In genomic region chr9:122531806-122532205, GRCm38 (mm10) we compare ENCODE assay signal across 17 mouse cellular contexts.
DNase-seq lines count a peak whose midpoint lies in the region; ATAC-seq lines count a peak whose summit lies in the region.
"Had no signal": no experiment of that assay in that cellular context is flagged by ENCODE, and none has a peak within 500 bp of the region (broad histone marks: within the 10 kb centered on the region; RNA-seq: fewer than 3 reads in every experiment).

No protein-coding gene starts in this region.

- DNase-seq in heart, adult 11 months: peak; percentile 45
- DNase-seq in heart, postnatal 25 days (ENCODE audit: low spot score): no peak
- DNase-seq in testis, postnatal 10 days (ENCODE audit: low spot score): peak; percentile 7
- DNase-seq in testis, postnatal 14 days (ENCODE audit: low spot score): no peak
- DNase-seq in cerebellum, postnatal 25 days: peak; percentile 33 to 53
- DNase-seq in T-cell, adult 2 months (ENCODE audit: low spot score): no peak
- DNase-seq: adrenal gland, adult 2 months; heart, postnatal 10 days; kidney, adult 9 months; kidney, postnatal 14 days; lung, adult 18-20 months; lung, postnatal 10 days had no signal

- ATAC-seq in frontal cortex, adult (ENCODE audit: low TSS enrichment): no peak
- ATAC-seq: forebrain, embryonic 13.5 days; inflammation-experienced regulatory T-cells, adult 6 months; liver, embryonic 12.5 days; Patski had no signal

- intact Hi-C loops in heart, postnatal 25 days (cut with DNase I): no loop called here

Comparison
In these comparisons a context has a peak if more than half of its experiments do, and no peak if none do; other contexts are left out.
1. DNase-seq: peak in heart, adult 11 months (single experiment), testis, postnatal 10 days (single experiment) and cerebellum, postnatal 25 days (2 of 2); none in heart, postnatal 25 days (single experiment), testis, postnatal 14 days (single experiment) and T-cell, adult 2 months (single experiment).